Mouse (Mus musculus) hindlimb bud, embryonic 11.5 days (tissue): ENCODE data around the gene Cyp2j12.
A peak's percentile ranks its signal among the peaks of the same experiment; 100 is the strongest.
"Not testable (repeated sequence)": the region's sequence is repeated elsewhere in the genome, so short reads cannot be mapped to it uniquely, and the experiment has no call there.

Experiments used
- DNase-seq: peaks from one replicate; pipeline ENCODE4 v3.0.0-alpha.2; 2012; ENCODE audit warnings: low read depth, low spot score; ENCODE audit errors: extremely low spot score

Cyp2j12 gene

DNA sequence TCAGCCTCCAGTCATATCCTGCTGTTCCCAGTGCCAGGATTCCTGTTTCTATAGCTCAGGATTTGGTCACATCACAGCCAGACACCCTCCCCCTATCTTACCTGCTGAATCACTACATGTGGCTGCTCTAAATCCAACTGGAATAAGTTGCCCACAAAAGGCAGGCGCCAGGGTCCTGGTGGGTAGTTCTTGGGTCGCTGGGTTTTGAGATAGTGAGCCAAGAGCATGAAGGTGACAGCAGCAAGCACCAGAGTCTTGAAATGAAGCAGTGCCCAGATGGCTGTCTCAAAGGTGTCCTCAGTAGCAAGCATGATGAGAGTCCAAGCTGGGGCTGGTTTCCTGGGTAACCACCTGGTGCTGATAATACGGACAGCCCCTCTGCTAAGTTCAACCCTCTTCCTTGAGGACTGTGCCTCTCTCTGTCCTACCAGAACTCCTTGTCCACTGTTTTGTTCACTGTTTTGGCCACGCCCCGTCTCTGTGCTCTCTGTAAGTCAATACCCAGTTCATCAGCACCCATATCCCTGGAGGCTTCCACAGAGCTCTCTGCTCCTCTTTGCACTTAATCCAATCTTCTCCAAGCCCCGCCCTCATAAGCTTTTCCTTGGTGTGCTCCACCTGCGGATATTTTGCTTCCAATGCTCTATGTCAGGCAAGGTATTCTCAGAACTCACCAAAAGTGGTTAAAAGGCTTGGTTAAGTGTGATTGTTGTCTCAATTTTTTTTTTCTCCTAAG lies at the start of gene Cyp2j12:
Gene Cyp2j12 (minus strand): TSS at position 421 of the 736 bp plus-strand sequence.
- no peak for DNase-seq

DNA sequence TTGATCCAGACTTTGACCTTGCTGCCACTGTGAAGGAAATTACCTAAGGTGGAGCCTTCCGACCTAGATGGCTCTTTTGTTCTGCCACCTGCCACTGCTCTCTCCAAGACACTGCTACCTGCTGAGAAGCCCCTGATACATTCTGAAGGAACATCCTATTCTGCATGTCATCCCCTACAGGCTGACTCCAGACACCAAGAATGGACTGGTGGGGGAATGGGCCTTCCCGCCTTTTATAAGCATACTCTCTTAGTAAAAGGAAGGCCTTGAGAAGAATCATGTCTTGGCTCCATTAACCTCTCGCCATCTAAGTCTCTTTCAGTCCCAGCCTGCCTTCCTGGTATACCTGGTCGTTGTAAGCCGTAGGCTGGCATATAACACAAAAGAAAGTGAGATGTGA lies 48.4 kb upstream of the Cyp2j12 start:
- not testable (repeated sequence) for DNase-seq

DNA sequence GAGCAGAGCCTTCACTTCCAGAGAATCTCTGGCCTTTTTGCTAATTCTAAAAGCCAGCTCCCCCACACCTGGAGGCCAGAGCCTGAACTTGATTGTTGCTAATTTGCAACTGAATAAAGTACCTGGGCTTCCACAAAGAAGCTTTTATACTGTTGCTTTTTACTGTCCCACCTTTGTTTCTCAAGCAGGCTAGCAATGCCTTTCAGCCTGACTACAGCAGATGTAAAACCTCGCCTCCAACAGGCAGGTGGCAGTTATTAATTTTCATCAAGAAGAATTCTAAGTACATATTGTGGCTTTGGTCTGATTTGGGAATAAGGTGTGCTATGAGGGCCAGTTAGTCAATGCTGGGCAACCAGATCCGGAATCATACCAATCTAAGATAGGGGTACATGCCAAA lies 47.7 kb upstream of the Cyp2j12 start:
- not testable (repeated sequence) for DNase-seq

DNA sequence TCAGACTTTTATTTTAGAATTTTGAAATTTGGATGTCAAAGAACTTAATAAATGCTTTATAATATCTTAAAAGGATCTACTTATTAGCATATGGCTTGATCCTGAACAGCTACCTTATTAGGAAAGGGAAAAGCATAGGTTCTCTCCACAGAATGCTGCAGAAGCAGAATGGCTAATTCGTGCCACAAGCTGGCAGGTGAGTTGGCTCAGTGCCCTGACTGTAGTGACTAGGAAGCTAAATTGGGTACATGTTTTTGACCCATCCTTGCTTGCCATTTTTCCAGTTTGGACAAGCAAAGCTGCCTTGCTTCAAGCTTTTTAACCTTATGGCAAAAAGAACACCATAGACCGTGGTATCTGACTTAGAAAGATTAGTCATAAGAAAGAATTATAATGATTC lies 47.2 kb upstream of the Cyp2j12 start:
- DNase-seq, result not testable (repeated sequence)

DNA sequence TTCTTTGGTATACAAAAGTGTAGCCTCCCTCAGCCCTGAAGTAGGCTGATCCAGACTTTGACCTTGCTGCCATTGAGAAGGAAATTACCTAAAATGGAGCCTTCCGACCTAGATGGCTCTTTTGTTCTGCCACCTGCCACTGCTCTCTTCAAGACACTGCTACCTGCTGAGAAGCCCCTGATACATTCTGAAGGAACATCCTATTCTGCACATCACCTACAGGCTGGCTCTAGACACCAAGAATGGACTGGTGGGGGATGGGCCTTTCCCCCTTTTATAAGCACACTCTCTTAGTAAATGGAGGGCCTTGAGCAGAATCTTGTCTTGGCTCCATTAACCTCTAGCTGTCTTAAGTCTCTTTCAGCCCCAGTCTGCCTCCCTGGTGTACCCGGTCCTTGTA lies 43.8 kb upstream of the Cyp2j12 start:
- not testable (repeated sequence) for DNase-seq

DNA sequence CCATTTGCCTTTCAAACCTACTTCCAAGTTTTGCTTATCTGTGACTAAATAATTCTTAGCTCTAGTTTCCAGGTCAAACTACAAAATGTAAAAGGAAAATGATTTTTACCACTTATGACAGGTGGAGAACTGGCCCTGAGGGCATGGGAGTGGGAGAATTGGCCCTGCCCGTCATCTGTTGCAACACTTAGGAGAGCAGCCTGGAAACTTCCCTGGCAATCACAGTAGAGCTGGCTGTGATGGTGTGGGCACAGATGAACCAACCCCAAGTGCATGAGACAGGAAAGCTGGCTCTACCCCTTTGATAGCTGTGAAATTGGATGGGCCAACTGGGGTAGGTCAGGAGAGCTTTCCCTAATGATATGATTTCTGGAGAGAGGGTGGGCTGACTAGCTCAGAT lies 21.9 kb upstream of the Cyp2j12 start:
- DNase-seq, result no peak

DNA sequence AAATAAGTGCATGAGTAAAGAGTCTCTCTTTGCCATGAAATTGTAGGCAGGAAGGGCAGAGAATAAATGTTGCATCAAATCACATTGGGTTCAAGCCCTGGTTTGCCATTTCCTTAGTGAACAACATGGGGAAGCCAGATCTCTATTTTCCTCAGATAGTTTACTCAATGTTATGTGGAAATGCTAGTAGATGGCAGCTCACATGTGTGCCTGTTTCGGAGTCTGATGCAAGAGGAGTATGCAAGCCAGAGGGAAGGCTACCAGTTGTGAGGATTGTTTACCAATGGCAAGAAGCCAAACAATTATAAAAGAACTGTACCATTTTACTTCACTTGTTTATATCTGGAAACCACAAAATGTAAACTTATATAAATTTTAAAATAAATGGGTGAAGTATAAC lies 20.6 kb upstream of the Cyp2j12 start:
- DNase-seq, result no peak

DNA sequence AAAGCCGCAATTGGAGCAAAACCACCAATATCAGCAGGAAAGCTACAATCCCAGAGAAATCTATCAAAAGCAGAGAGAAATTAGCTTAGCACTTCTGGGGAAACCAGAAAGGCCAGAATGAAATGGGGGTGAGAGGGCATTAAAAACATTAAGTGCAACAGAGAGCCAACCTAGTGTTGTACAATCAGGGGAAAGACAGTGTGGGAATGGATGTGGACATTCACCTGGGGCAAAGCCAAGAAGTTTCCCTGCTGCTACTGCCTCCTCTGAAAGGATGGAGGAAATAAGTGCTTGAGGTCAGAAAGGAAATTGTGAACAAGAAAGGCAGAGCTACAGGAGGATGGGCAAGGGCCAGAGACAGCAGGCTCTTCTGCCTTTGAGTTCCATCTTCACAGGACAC lies 1.7 kb downstream of the Cyp2j12 start:
- no peak for DNase-seq

DNA sequence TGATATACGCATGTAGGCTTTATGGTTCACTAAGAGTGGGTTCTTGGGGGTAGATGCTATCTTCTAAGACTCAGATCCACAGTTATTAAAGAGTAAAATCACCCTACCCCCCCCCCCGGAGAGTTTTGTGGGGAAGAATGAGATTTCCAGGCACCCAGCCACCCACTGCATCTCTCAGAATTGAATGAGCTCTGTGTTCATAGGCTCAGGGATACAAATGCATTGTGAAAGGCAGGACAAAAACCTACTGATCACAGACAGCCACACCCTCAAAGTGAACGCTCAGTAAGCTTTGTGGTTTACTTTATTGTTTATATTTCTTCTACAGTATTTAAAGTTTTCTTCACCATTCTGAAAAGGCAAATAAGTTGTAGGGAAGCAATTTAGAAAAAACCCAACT lies 6.7 kb downstream of the Cyp2j12 start:
- no peak for DNase-seq

DNA sequence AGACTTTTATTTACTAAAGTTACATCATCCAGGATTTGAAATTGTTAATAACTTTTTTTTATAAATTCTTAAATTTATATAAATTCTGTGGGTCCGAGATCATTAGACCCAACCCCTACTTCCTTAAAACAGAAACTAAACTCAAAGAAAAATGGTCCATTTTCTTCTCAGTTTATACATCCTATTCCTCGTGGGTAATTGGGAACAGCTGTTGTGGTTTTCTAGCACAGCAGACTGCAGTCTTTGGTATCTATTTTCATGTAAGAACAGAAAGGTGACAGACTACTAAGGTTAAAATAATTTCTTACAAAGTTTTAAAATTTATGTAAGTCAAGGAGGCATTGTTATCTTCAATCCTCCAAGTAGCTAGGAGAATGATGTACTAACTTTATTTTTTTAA lies 44.1 kb downstream of the Cyp2j12 start:
- DNase-seq, result no peak

DNA sequence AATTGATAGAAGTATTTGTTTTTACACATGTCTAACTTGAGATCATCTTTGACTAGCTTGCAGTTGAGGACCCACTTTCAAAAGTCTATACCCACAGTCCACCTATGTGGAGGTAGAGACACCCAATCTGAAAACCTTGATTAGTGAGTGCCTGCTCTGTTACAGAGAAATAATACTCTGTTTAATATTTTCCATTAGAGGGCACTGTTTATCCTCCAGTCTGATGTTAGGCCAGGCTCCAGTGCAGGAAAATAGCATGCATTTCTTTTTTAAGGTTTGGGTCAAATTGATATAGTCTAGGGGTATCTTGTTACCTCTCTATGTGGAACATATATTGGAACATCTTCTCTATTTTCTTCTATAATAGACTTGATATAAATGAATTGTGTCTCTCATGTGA lies 49.1 kb downstream of the Cyp2j12 start:
- no peak for DNase-seq

DNA sequence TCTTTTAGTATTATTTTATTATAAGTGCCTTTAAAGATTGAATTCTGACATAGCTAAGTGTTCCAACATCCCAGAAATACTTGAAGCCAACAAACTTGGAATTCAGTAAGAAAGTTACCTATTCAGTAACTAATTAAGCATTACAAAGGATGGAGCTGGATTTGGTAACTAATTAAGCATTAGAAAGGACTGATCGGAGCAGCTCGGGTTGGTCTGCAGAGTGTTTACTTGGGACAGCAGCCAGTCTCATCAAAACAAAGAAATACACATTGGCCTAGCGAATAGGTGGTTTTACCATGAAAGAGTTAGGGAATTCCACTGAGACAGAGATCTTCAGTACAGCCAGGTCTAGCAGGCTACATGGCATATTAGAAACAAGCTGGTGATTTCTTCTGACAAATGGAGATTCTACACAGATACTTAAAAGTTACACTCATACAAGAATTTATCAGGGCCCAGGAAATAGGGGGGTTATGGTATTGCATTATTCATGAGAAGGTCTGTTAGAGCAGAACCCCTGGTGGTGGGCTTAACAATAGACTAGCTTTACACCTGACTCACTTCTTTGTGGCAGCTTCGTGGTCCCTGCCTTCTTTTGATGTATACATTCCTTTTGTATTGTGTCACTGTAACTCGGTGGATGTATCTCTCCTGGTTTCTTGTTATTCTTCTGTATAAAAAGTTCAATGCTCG lies 51.5 kb downstream of the Cyp2j12 start:
- not testable (repeated sequence) for DNase-seq

DNA sequence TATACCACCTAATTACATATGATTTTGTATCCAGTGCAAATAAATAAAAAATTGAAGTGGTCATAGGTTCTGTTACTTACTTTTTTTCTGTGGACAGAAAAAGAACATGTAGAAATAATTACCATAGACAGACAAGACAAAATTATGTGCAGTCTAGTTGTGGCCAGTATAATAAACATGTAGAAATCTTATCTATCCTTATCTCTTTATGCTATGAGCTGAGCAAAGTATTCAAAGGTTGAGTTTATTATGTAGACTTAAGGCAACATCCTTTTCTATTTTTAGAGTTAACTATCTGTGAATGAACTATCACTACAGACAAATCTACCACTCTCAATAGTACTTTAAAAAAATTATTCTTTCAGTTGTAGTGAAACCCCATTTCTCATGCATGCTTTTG lies 62.6 kb downstream of the Cyp2j12 start:
- no peak for DNase-seq

DNA sequence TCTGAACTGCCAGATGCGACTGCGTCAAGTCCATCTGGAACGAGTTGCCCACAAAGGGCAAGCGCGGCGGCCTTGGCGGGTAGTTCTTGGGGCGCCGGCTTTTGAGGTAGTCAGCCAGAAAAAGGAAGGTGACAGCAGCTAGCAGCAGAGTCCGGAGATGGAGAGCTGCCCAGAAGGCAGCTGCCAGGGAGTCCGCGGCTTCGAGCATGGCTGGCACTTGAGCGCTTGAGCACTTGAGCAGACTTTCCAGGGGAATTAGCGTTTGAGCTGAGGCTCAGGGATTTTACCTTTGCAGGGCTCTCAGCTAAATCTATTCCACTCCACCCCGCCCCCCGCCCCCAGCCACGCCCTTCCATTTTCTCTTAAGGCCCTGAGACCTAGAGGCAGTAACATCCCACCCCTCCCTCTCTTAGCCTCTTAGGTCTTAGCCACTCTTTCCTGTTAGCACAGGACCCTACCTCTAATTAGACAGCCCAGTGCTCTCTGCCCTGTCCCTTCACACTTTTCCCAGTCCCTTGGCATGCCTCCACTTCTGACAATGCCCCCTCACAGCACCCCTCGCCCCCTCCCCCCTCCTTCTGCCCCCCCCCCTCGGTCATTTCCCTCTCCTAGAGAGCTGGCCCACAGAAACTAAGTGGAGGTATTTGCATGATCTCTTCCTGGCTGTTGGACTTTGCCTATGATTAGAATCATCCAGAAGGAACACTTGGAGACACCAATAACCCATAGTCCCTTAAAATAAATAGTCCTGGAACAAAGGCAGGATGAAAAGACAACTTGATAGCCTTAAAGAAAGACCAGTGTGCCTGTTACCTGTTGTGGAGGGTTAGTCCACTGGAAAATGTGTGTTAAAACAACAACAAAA lies 63.5 kb downstream of the Cyp2j12 start, which contains the start of gene Cyp2j13:
Gene Cyp2j13 (minus strand): TSS at position 286 of the 865 bp plus-strand sequence.
- peak; percentile 5 for DNase-seq

DNA sequence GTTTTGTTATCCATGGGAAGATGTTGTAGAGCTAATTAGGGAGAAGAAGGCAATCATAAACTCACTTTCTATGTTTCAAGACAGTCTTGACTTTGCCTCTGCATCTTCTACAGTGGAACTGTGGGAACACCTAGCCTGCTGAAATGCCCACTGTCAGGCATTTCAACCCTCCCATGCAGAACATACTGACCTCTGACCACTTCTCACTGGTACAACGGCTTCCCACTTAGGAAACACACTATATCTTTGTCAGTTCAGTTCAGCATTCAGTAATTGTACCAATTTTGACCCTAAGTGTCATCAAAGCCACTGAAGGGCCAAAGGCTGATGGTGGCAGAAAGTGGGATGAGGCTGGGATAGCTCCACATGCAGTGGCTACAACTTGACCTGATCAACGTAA lies 78.9 kb downstream of the Cyp2j12 start:
- no peak for DNase-seq

DNA sequence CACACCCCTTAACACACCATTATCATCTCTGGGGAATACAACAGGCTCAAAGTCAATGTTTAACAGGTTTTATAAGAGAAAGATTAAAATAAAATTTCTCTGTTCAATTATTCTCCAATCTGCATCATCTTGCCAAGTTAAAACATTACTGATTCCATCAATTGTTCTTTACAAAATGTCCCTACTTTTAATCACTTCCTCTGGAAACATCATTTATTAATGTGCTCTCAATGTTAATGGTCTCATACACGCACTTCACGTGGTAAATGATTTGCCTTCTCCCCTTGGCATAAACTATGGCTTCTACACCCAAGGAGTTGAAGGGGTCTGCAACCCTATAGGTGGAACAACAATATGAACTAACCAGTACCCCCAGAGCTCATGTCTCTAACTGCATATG lies 80.8 kb downstream of the Cyp2j12 start:
- DNase-seq, result no peak
